Mouse (Mus musculus) left cerebral cortex, adult 2 months (tissue): ENCODE measurements at regions not wholly inside any gene's neighbourhood (a gene's known extent, or its start where the extent isn't known, plus 50 kb on each side); places are given as distances from the start of the nearest gene placed in this dataset.

Experiments
- DNase-seq, 2 experiments: peaks; one replicate each; pipeline ENCODE4 v3.0.0; 2021 to 2022; ENCODE audit warnings: low spot score in 2 of 2, mixed read lengths in 1 of 2; ENCODE audit errors: extremely low spot score in 1 of 2
- H3K27ac ChIP-seq: fragments of 200-600 bp; 2 replicates; pipeline ENCODE4 v1.8.1; 2022
- H3K4me3 ChIP-seq: fragments of 200-600 bp; 2 replicates; pipeline ENCODE4 v1.8.1; 2022
- CTCF ChIP-seq: fragments of 200-600 bp; IDR thresholded peaks from 2 replicates; pipeline ENCODE4 v1.8.1; 2022; ENCODE audit warnings: antibody characterized with exemption, mild to moderate bottlenecking, moderate library complexity
- intact Hi-C: fragments of 180-260 bp; cut with DNase I; formaldehyde crosslinking; loops from one replicate; pipeline ENCODE4 v1.15.1; 2025

GRCm38 (mm10) chr1:4570730-4571129 is 237.0 kb upstream of the Gm37988 start:
- H3K27ac ChIP-seq = no peak overlapping the region
- intact Hi-C loops = no loop called here
- no peak for DNase-seq
- no peak overlapping the region for H3K4me3 ChIP-seq
- no peak for TF ChIP-seq CTCF

- peak overlapping the region; percentile 68 for H3K4me3 ChIP-seq
- peak; percentile 31 for TF ChIP-seq CTCF
- peak overlapping the region; percentile 69 for H3K27ac ChIP-seq
- DNase-seq = peak; percentile 44 to 46
- intact Hi-C loops = no loop called here
Measured at GRCm38 (mm10) chr1:4571299-4572202, 236.1 kb upstream of the Gm37988 start.

DNA sequence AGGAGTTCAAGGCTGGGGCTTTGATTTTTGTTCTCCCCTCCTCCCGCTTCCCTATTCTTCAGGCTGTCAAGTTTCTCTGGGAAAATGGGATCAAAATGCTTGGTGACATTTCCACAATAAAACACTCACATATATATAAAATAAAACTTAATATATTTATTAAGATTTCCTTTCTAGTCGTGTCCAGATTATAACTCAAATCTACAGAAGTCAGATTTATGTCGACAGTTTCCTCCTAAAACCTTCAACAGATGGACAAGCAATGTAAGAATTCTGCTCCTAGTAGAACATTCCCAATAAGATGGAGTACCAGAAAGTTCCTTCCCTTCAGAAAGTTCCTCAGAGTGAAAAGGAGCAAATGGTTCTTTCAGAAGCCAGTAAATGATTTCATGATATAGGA is 235.4 kb upstream of the Gm37988 start:
- intact Hi-C loops = no loop called here
- no peak for TF ChIP-seq CTCF
- H3K27ac ChIP-seq = no peak overlapping the region
- peak overlapping the region; percentile 68 for H3K4me3 ChIP-seq
- no peak for DNase-seq

DNA sequence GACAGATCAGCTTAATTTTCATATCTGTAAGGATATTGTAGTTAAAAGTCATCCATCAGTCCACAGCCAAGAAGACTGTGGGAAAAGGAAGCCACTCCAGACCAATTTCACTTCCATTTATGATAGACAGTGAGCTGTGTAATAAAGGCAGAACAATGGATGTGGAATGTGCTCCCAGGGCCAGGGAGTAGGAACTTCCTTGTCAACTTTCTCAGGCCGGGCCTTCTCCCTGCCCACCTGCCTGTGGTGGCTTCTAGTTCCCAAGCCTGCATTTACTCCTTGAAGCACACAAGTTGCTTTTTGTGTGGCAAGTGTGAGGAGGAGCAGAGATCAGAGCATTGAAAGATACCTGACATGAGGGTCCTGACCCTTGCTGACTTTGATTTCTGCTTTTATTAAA is 233.6 kb upstream of the Gm37988 start:
- intact Hi-C loops = no loop called here
- TF ChIP-seq CTCF = no peak
- Histone ChIP-seq H3K27ac (no peak overlapping the region), H3K4me3 (no peak overlapping the region)
- DNase-seq = no peak

DNA sequence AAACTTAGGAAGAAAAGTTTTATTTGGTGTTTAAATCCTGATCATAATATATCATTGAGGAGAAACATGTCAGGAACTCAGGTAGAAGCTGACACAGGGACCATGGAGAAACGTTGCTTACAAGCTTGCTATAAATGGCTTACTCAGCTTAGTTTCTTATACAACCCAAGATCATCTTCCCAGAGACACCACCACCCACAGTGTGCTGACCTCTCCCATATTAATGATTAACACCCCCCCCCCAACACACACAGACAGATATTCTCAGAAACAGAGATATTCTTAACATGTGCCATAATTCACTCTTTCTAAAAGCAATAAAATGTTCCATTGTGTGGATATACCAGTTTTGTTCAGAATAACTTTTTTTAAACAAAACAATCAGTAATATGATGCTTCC is 230.7 kb upstream of the Gm37988 start:
- H3K4me3 ChIP-seq = no peak overlapping the region
- no peak overlapping the region for H3K27ac ChIP-seq
- DNase-seq = no peak
- no peak for TF ChIP-seq CTCF
- intact Hi-C loops = no loop called here

- no peak for TF ChIP-seq CTCF
- intact Hi-C loops = no loop called here
- Histone ChIP-seq H3K27ac (no peak overlapping the region), H3K4me3 (no peak overlapping the region)
- no peak for DNase-seq
Measured at GRCm38 (mm10) chr1:4582534-4582933, 225.2 kb upstream of the Gm37988 start.

GRCm38 (mm10) chr1:4597856-4598255 is 209.8 kb upstream of the Gm37988 start:
- intact Hi-C loops = no loop called here

GRCm38 (mm10) chr1:4598425-4598824 is 209.3 kb upstream of the Gm37988 start:
- no peak overlapping the region for H3K4me3 ChIP-seq
- intact Hi-C loops = no loop called here
- no peak for TF ChIP-seq CTCF
- no peak overlapping the region for H3K27ac ChIP-seq
- no peak for DNase-seq

More at GRCm38 (mm10) chr1:4597856-4598255, 209.8 kb upstream of the Gm37988 start:
- Histone ChIP-seq H3K27ac (no peak overlapping the region), H3K4me3 (no peak overlapping the region)
- DNase-seq = no peak
- no peak for TF ChIP-seq CTCF

- DNase-seq = no peak
Measured at GRCm38 (mm10) chr1:4602386-4602785, 205.3 kb upstream of the Gm37988 start.

GRCm38 (mm10) chr1:4608824-4609223 is 198.9 kb upstream of the Gm37988 start:
- no peak overlapping the region for H3K27ac ChIP-seq
- H3K4me3 ChIP-seq = no peak overlapping the region
- TF ChIP-seq CTCF = no peak
- intact Hi-C loops = no loop called here
- no peak for DNase-seq

More at GRCm38 (mm10) chr1:4602386-4602785, 205.3 kb upstream of the Gm37988 start:
- TF ChIP-seq CTCF = no peak
- Histone ChIP-seq H3K4me3 (no peak overlapping the region), H3K27ac (no peak overlapping the region)
- intact Hi-C loops = no loop called here

GRCm38 (mm10) chr1:4613305-4613704 is 194.4 kb upstream of the Gm37988 start:
- no peak for TF ChIP-seq CTCF
- intact Hi-C loops = no loop called here
- DNase-seq = no peak
- Histone ChIP-seq H3K4me3 (no peak overlapping the region), H3K27ac (no peak overlapping the region)

- intact Hi-C loops = no loop called here
- no peak for TF ChIP-seq CTCF
- Histone ChIP-seq H3K4me3 (no peak overlapping the region), H3K27ac (no peak overlapping the region)
- no peak for DNase-seq
Measured at GRCm38 (mm10) chr1:4615286-4615685, 192.4 kb upstream of the Gm37988 start.

DNA sequence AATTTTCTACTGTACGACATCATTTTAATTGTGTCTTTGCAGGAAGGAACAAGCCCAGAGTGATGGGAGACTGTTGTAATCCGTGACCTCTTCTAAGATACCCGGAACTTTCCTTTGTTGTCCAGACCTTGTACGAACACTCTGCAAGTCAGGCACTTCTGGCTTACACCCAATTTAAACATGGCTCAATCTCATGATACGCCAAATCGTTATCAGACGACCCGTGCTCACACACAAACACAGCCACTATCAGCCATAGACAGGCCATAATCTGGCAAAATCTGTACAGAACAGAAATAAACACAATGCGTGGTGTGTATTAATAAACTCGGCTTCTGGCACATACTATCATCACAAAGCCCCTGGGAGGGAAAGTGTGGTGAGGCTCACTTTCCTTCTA is 190.2 kb upstream of the Gm37988 start:
- H3K4me3 ChIP-seq = no peak overlapping the region
- DNase-seq = no peak
- TF ChIP-seq CTCF = no peak
- intact Hi-C loops = no loop called here
- H3K27ac ChIP-seq = no peak overlapping the region
